Mouse (Mus musculus): ENCODE data around the gene Foxa1. TPM values are rescaled to one million over a fixed set of nuclear protein-coding genes. Genes with fewer than 3 reads are reported as not detected.

The Foxa1 gene
- total RNA-seq, 2 experiments from 2014 or later: not detected

- no peak for DNase-seq
Measured at GRCm38 (mm10) chr12:57541118-57541517, 5.6 kb downstream of the Foxa1 start.

GRCm38 (mm10) chr12:57539551-57539985 is 7.1 kb downstream of the Foxa1 start:
- no peak for DNase-seq

DNA sequence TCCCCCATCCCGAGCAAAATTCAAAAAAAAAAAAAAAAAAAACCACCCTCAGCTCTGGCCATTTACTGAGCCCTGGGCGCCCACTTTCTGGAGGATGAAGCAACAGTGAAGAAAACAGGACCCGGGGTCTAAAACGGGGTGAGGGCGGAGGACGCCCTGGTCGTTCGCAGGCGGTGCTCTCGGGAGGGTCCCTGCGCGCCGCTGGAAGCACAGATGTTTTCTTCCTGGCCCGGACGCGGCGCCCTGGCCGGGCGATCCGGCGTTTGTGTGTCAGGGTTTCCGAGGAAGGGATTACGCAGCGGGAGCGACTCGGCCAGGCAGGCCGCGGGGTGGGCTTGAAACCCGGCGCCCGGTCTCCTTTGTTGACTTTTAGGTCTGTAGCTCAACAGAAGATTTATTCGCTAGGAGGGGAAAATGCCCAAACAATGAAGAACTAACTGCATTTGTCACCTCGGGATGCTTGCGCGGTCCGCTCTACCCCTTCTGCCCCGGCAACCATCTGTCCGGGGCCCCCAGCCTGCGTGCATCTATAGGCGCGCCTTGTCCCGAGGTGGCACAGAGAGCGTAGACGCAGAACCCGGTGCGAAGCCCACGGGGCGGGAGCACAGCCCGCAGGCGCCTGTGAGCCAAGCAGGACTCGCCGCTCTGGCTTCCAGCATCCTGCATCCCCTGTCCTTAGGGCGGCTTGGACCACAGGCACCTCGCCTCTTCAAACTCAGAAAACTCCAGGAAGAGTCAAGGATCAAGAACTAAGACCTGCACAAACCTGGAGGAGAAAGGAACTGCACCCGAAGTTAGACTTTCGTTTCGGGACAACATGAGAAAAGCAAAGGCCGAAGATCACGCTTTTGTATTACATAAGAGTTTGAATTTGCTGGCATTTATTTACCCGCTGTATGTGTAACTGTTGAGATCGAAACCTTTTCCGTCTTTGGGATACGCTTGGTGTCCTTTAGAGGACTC is 7.8 kb downstream of the Foxa1 start:
- no peak for DNase-seq

DNA sequence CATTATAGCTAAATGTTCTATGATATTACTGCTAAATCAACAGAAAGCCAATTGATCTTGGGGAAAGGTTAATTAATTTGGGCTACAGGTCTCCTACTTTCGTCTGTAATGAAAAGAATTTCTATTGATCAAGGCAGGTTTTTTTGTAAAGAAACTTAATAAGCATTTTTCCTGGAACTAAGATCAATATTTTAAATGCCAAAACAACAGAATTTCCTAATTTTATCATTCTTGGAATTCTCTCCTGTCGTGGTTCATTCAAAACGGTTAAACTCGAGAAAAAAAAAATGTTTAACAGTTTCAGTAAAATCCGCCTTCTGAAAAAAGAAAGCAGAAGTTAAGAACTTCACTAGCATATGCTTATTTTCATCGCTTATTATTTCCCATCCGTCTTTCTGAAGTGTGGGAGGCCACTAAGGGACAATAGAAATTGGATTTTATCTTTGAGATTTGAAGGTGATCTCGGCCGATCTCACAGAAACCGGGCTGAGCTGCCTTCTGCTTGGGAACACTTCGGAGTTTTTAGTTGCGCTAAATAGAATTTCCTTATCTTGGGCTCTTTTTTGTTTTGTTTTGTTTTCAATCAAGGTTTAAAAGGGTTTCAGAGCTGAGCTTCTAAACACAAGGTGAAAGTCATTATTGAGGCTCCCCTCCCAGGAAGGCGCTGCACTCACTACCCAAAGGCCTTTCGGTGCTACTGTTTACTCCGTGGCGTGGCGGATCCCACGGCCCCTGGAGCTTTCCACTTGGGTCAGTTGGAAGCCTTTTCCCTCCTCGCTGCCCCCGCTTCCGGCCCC is 8.7 kb downstream of the Foxa1 start:
- no peak for DNase-seq

- DNase-seq: no peak
Measured at GRCm38 (mm10) chr12:57536909-57537670, 9.6 kb downstream of the Foxa1 start.

- DNase-seq: no peak
Measured at GRCm38 (mm10) chr12:57536056-57536908, 10.4 kb downstream of the Foxa1 start.

DNA sequence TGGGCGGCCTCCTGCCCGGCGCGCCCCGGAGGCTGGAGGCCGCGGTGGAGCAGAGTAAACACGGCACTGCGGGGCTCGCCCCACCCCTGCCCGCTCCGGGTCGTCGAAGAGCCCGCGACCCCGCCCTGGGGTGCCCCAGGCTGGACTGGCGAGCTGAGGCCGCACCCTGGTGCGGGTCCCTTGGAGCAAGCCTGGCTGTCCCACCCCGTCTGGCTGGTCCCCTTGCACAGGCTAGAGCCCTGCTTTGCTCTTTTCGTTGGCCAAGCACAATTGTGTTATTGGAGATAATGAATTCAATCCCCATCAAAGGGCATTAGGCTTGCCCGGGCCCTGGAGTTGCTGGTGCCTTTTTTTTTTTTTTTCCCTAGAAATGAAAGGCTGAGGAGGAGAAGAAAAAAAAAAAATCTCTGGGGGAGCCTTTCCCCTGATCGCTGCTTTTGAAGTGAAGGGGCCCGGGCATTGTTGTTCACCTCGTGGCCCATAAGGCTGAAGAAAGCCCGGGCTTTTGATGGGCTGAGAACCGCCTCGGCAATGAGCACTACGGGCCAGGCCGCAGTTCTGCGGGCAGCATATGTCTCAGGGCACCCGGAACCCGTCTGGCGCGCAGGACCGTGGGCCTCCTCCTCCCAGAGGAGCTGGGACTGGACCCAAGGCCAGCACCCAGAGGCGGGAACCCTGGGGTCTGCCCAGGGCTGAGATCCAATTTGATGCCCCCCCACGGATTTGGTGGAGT is 11.7 kb downstream of the Foxa1 start:
- DNase-seq: no peak

- no peak for DNase-seq
Measured at GRCm38 (mm10) chr12:57534517-57534878, 12.2 kb downstream of the Foxa1 start.

GRCm38 (mm10) chr12:57530474-57530873 is 16.2 kb downstream of the Foxa1 start:
- no peak for DNase-seq

DNA sequence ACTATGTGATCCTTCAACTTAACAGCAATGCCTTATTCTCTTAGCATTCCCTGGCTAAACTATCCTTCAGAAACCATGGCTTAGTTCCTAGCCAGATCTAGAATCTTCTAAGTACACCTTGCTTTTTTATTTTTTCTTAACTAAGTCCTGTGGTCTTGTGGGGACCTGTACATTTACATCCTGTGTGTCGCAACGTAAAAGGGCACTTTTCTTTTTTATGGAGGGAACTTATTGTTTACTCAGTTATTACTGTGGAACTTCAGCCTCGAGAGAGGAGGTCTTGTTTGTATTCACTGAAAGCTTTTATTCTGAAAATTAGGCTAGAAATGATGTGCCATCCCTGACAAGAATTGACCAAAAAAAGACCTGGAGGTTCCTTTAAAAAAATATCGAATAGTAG is 18.4 kb downstream of the Foxa1 start:
- no peak for DNase-seq

DNA sequence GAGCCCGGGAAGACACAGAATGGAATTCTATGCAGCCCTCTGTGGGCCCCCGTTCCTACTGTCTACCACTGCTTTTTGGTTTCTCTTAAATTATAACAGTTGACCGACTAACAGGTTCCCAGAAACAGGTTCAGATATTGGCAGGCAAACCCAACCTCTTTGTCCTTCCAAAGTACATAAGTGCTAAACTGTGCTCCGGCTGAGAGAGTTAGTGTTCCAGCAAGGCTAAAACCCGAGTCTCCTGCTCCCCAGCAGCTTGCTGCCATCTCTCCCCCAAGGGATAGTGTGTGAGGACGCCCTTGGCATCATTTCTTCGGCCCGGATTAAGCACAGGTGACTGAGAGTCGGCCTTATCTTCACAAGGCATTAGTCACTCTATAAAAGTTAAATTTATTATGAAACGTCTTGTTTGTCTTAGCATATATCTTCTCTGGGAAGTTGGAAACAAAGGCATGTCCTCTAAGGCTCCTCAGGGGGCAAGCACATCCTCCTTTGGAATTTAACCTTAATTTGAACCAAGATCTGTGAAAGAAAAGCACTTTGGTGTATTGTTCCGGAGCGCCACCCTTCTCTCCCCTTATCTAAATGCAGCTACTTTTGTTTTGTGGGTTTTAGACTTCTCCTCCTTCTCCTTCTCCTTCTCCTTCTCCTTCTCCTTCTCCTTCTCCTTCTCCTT is 30.9 kb downstream of the Foxa1 start:
- no peak for DNase-seq

GRCm38 (mm10) chr12:57514552-57514951 is 32.2 kb downstream of the Foxa1 start:
- DNase-seq: no peak

DNA sequence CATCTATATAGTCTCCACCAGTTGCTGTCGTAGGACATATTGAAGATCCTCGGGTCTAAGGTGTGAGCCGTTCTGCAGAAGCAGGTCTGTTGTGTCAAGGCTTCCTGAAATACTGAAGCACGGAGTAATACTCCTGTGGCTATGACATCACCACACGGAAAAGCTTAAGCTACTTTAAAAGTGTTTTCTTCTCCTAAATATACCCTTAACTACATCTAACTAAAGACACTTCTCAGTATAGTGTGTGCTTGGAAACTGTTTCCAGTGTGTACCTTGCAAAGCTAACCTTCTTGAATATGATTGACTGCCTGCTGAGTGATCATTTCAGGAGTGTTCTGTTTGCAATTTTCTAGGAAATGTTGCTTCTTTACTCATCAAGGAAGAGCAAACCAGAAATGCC is 35.2 kb downstream of the Foxa1 start:
- DNase-seq: no peak

- DNase-seq: no peak
Measured at GRCm38 (mm10) chr12:57511127-57511526, 35.6 kb downstream of the Foxa1 start.

GRCm38 (mm10) chr12:57509726-57510125 is 37.0 kb downstream of the Foxa1 start:
- DNase-seq: no peak

DNA sequence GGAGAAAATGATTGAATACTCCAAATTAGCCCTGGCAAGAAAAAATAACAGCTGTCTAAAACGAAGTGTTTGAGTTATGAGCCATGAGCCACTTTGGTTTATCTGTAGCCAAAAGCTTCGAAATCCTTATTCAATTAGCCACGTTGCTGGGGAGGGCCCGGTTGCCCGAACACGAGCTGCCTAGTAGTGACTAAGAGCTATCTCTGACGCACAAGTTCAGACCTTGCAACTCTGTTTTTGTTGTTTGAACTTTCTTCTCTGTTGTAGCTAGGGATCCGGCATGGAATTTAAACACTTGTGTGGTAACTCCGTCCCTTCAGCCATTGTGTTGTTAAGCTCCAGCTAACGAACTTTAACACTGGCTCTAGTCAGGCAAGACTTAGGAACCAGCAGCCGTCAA is 37.8 kb downstream of the Foxa1 start:
- no peak for DNase-seq

DNA sequence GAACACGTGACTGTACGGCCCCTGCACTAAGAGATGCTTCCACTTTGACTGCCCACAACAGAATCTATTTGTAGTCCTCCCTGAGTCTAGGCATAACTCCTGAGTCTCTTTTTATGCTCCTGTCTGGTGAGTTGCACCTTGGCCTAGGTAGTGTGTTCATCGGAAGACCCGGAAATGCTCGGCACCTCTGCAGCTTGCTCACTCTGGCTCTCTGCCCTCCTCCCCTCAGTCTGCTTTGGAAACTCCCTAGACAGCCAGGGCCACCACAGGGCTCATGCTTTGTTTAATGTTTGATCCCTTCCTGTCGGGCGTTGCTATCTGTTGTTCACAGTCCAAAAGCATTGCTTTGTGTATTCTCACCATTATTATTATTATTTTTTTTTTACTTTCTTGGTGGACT is 41.4 kb downstream of the Foxa1 start:
- DNase-seq: no peak

- DNase-seq: no peak
Measured at GRCm38 (mm10) chr12:57500246-57500645, 46.5 kb downstream of the Foxa1 start.

DNA sequence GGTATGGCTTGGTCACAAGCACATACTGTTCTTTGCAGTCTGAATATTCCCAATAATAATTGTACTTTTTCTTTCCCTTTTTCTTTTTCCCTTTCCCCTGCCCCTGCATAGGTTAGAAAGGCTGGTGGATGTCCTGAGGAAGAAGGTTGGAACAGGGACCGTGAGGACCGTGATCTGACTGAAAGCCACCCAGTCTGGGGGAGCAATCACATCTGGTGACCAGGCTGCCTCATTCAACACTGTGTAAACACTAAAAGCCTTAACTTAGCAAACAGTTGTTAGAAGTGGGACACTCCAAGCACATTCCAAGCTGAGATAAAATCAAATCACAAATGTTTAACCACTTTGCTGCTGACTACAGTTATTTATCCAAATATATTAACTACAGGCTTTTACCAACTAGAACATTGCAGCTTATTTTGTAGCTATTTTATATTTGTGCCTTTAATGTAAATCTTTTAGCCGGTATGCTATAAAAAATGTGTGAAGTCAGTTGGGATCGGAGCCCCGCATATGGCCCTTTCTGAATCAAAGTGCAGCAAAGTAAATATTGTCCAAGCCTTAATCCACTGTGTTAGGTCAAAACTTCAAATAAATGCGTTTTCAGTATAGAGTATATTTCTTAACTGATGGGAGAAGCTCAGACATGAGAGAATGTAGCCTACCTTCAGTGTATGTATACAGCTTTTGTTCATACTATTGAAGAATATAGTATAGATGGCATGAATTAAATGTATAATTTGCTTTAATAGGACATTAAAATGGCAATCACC is 50.2 kb downstream of the Foxa1 start:
- DNase-seq: no peak
